Mouse (Mus musculus) midbrain, postnatal 0 days (tissue): ENCODE data around the gene Trub2. TPM values are rescaled to one million over a fixed set of nuclear protein-coding genes. Genes with fewer than 3 reads are reported as not detected.
A peak's percentile ranks its signal among the peaks of the same experiment; 100 is the strongest.
"Not testable (repeated sequence)": the region's sequence is repeated elsewhere in the genome, so short reads cannot be mapped to it uniquely, and the experiment has no call there.

Experiments
- ATAC-seq: fragments of 200-750 bp; cut with Nextera tagmentation; 2 replicates; pipeline ENCODE4 v1.8.0; 2017; ENCODE audit warnings: moderate number of reproducible peaks, mild to moderate bottlenecking, moderate TSS enrichment, moderate library complexity; ENCODE audit not compliant: low FRiP score
- DNase-seq: peaks from one replicate; pipeline ENCODE4 v3.0.0-alpha.2; 2015; ENCODE audit warnings: low spot score
- H3K27ac ChIP-seq: fragments of 300-500 bp; sonication (generic); 2 replicates; pipeline ENCODE4 v1.5.1; 2014; ENCODE audit warnings: low read depth, mild to moderate bottlenecking, low read length, mixed read lengths
- H3K27me3 ChIP-seq: fragments of 300-500 bp; sonication (generic); 2 replicates; pipeline ENCODE4 v1.6.1; 2014; ENCODE audit warnings: low read length, control low read depth, mixed read lengths; ENCODE audit not compliant: insufficient read depth
- H3K36me3 ChIP-seq: fragments of 300-500 bp; sonication (generic); 2 replicates; pipeline ENCODE4 v1.6.1; 2014; ENCODE audit warnings: low read length, control low read depth, mixed read lengths; ENCODE audit not compliant: insufficient read depth
- H3K4me1 ChIP-seq: fragments of 300-500 bp; sonication (generic); 2 replicates; pipeline ENCODE4 v1.6.1; 2014; ENCODE audit warnings: mild to moderate bottlenecking, control low read depth, antibody characterized with exemption, low read length, mixed read lengths; ENCODE audit not compliant: insufficient read depth
- H3K4me2 ChIP-seq: fragments of 300-500 bp; sonication (generic); 2 replicates; pipeline ENCODE4 v1.6.1; 2014; ENCODE audit warnings: low read depth, mild to moderate bottlenecking, low read length, mixed read lengths; ENCODE audit not compliant: poor library complexity, severe bottlenecking
- H3K4me3 ChIP-seq: fragments of 300-500 bp; sonication (generic); 2 replicates; pipeline ENCODE4 v1.5.1; 2014; ENCODE audit warnings: low read depth, mild to moderate bottlenecking, low read length, moderate library complexity
- H3K9ac ChIP-seq: fragments of 300-500 bp; sonication (generic); replicated peaks from 2 replicates; pipeline ENCODE4 v1.6.1; 2014; ENCODE audit warnings: mild to moderate bottlenecking, low read length, moderate library complexity, mixed read lengths; ENCODE audit not compliant: poor library complexity, severe bottlenecking
- H3K9me3 ChIP-seq: fragments of 300-500 bp; sonication (generic); 2 replicates; pipeline ENCODE4 v1.6.1; 2016; ENCODE audit warnings: low read length, control low read depth
- CTCF ChIP-seq: IDR thresholded peaks from 2 replicates; pipeline ENCODE4 v1.5.1; 2016; ENCODE audit warnings: antibody characterized with exemption, mild to moderate bottlenecking
- WGBS: fragments of 180-500 bp; shearing (Covaris S2); extraction: QIAGEN DNeasy Blood & Tissue Kit; methylation state at CpG from one replicate; pipeline ENCODE4 v1.1.7; 2014; 5-methylcytosine and 5-hydroxymethylcytosine counted together
- polyA plus RNA-seq: library from polyadenylated mRNA; unstranded; fragments of >200 nt; fragmentation: Nextera tagmentation; extraction: Ambion mirVana; gene quantifications from 2 replicates; pipeline ENCODE4 v1.2.1, GENCODE M21; 2015
- total RNA-seq: library from RNA; depleted of rRNA; stranded (reverse); fragments of >200 nt; gene quantifications from 2 replicates; pipeline ENCODE4 v1.2.3, GENCODE M21; 2014

Trub2 gene
- total and polyA plus RNA-seq, 2 experiments from 2014 or later, result 32.0 to 36.7 TPM

DNA sequence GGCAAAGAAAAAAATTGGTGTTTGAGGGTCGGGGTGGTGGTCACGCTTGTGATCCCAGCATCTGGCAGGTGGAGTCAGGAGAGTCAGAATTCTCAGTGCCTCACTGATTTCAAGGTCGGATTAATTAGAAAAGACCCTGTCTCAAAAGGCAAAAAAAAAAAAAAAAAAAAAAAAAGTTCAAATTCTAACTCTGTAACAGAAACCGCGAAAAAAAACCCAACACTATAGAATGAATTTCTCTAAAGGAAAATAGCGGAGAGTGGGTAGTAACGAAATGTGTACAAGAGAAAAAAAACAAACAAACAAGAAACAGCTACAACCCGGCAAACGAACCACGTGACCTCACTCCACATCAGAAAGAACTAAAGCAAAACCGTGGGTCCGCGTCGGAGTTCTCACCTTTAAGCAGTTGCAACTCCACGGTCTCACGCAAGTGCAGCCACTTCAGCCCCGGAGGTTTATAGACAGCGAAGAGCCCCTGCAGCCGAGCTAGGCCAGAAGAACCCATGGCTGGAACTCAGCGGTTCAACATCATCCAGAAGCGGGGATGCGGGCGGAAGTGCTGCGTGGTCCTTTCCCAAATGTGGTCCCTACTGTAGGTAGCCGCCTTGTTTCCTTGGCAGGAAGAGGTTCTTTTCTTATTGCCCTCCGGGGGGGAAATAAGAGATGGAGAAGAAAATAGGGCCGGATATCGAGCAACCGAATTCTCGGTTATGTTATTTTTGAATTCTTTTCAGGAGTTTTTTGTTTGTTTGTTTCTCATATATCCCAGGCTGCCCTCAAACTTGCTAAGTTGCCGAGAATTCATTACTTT lies 991 bp downstream of the Trub2 start, which contains the start of gene Coq4:
Gene Coq4 (plus strand): TSS at position 390 of the 814 bp plus-strand sequence.
- H3K9me3 ChIP-seq, result no peaks in the 10 kb centered on the region
- DNase-seq (peak; percentile 96), ATAC-seq (peak; percentile 85)
- H3K4me2 ChIP-seq, result peak within 1 kb of the TSS; percentile 81
- TF ChIP-seq CTCF, result no peak
- peak within 1 kb of the TSS; percentile 75 for H3K9ac ChIP-seq
- H3K36me3 ChIP-seq, result peaks cover 52% of the 10 kb centered on the region
- H3K4me3 ChIP-seq, result peak within 1 kb of the TSS; percentile 80
- H3K4me1 ChIP-seq, result 0 out of 2 replicates have a peak, but pooled peaks cover 4% of the 10 kb centered on the region
- H3K27me3 ChIP-seq, result no peaks in the 10 kb centered on the region
- peak within 1 kb of the TSS; percentile 81 for H3K27ac ChIP-seq
- 2% methylated on average over 31 of the region's 31 CpGs for WGBS

DNA sequence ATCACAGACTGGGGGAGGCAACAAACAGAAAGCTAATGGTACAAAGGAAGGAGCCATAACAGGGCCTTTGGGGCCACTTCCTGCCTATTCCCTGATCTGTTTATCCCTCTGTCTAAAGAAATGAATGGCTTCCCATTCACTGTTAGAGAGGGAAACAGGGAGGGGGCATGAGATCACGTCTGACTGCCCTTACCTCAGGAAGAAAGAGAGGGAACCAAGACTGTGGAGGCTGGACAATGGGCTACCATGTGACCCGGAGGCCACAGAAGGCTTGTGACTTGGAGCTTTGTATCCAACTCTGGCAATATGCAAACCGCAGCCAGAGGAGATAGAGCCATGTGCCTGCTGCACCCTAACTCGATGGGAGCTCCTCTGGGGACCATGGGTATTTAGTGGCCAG lies 4.0 kb downstream of the Trub2 start:
- no peak for DNase-seq
- Histone ChIP-seq H3K27ac (no peak overlapping the region), H3K4me1 (0 out of 2 replicates have a peak, but pooled peaks cover 4% of the 10 kb centered on the region), H3K4me2 (no peak overlapping the region), H3K9ac (no peak overlapping the region), H3K36me3 (peaks cover 48% of the 10 kb centered on the region), H3K27me3 (no peaks in the 10 kb centered on the region), H3K4me3 (no peak overlapping the region), H3K9me3 (no peaks in the 10 kb centered on the region)
- TF ChIP-seq CTCF, result no peak
- ATAC-seq, result no peak
- 80% methylated on average over 4 of the region's 4 CpGs for WGBS

DNA sequence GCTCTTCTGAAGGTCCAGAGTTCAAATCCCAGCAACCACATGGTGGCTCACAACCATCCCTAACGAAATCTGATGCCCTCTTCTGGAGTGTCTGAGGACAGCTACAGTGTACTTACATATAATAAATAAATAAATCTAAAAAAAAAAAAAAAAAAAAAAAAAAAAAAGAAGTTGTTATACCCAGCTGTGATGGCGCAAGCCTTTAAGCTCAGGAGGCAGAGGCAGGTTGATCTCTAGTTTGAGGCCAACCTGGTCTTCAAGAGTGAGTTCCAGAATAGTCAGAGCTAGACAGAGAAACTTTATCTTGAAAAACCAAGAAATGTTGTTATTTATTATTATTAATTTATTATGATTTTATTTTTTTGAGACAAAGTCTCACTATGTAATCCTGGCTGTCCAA lies 7.0 kb downstream of the Trub2 start:
- not testable (repeated sequence) for H3K4me3 ChIP-seq, H3K9me3 ChIP-seq, H3K27ac ChIP-seq, ATAC-seq, DNase-seq, H3K27me3 ChIP-seq, H3K9ac ChIP-seq, H3K4me1 ChIP-seq, H3K4me2 ChIP-seq
- 97% methylated on average over 2 of the region's 2 CpGs for WGBS
- peaks cover 72% of the 10 kb centered on the region for H3K36me3 ChIP-seq

DNA sequence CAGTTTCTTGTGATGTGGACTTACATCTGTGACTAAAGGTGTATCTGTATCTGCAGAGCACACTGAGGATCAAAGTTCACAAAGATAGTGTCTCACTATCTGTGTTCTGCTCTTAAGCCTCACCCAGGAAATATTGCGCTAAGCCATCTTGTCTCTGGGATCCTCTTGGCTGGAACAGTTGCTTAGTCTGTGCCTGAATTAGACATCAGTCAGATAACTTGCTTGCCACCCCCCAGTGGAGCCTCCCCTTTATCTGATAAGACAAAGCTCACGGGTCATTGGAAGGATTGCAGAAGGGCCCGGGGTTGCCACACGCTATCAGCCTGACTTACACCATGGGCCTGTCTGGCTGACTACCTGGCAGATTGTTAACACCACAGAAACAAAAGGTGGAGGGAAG lies 15.0 kb downstream of the Trub2 start:
- Histone ChIP-seq H3K27ac (no peak overlapping the region), H3K27me3 (no peaks in the 10 kb centered on the region), H3K36me3 (peaks cover 18% of the 10 kb centered on the region), H3K4me3 (no peak overlapping the region), H3K4me2 (no peak overlapping the region), H3K4me1 (no peaks in the 10 kb centered on the region), H3K9ac (no peak overlapping the region), H3K9me3 (no peaks in the 10 kb centered on the region)
- ATAC-seq, result no peak
- TF ChIP-seq CTCF, result no peak
- 96% methylated on average over 4 of the region's 4 CpGs for WGBS
- no peak for DNase-seq

- Histone ChIP-seq H3K4me3 (no peak overlapping the region), H3K27me3 (no peaks in the 10 kb centered on the region), H3K9me3 (no peaks in the 10 kb centered on the region), H3K9ac (no peak overlapping the region), H3K27ac (no peak overlapping the region), H3K36me3 (peaks cover 4% of the 10 kb centered on the region), H3K4me2 (no peak overlapping the region), H3K4me1 (no peaks in the 10 kb centered on the region)
- ATAC-seq (no peak), DNase-seq (no peak)
- no peak for TF ChIP-seq CTCF
- 90% methylated on average over 8 of the region's 8 CpGs for WGBS
Observed at GRCm38 (mm10) chr2:29771611-29772461, 16.5 kb downstream of the Trub2 start.

DNA sequence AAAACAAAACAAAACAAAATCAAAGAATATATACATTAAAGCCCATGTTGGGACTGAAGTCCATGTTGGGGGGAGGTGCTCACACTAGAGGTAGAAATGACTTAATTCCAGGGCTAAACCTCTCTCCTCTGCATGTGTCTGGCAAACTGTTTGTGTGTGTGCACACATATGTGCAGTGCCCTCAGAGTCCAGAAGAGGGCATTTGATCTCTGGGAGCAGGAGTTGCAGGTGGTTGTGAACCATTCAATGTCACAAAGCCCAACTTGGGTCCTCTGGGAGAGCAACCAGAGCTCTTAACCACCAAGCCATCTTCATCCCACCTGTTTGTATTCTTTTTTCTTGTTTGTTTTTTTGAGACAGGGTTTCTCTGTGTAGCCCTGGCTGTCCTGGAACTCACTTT lies 18.1 kb downstream of the Trub2 start:
- ATAC-seq (no peak), DNase-seq (no peak)
- peak; percentile 37 for TF ChIP-seq CTCF
- no peaks in the 10 kb centered on the region for H3K27me3 ChIP-seq
- no peak overlapping the region for H3K4me2 ChIP-seq
- H3K27ac ChIP-seq, result no peak overlapping the region
- H3K4me1 ChIP-seq, result no peaks in the 10 kb centered on the region
- no peaks in the 10 kb centered on the region for H3K9me3 ChIP-seq
- no peaks in the 10 kb centered on the region for H3K36me3 ChIP-seq
- no peak overlapping the region for H3K4me3 ChIP-seq
- H3K9ac ChIP-seq, result no peak overlapping the region
